Mouse (Mus musculus): ENCODE data around the gene Med4.

Gene Med4

GRCm38 (mm10) chr14:73509765-73510423 lies at the start of gene Med4:
Gene Med4 (plus strand): TSS chr14:73510025.
- peak; percentile 98 for DNase-seq (ENCODE audit: low spot score)

DNA sequence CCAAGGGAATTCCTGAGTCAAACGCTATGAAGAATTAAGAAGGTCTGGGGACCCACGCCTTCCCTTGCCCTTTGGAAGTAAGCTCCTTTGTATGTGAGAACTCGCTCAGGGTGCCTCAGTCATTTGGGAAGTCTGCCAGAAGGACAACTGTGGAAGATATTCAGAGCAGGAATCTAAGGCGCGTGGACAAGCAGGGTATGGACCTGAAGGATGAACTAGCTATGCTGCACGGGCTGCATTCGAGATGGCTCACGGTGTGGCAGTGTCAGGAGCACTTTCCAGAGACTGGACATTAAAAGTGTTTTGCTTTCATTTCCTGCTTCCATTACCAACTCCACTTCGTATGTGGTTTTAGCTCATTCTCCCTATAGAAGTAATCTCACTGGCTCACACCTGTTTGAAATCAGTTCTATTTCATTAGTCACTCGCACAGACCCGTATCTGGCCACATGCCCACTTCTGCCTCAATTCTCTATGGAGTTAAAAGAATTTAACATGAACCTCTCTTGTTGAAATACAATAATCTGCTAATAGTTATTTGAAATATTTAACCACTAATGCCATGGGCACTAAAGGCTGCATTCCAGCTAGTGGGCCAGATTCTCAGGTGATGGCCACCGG lies 49.2 kb upstream of the Med4 start:
- no peak for DNase-seq (ENCODE audit: low spot score)

- DNase-seq (ENCODE audit: low spot score): no peak
These were observed 47.6 kb upstream of the Med4 start for GRCm38 (mm10) chr14:73462211-73462610.

- no peak for DNase-seq (ENCODE audit: low spot score)
These were observed 42.1 kb upstream of the Med4 start for GRCm38 (mm10) chr14:73467697-73468096.

DNA sequence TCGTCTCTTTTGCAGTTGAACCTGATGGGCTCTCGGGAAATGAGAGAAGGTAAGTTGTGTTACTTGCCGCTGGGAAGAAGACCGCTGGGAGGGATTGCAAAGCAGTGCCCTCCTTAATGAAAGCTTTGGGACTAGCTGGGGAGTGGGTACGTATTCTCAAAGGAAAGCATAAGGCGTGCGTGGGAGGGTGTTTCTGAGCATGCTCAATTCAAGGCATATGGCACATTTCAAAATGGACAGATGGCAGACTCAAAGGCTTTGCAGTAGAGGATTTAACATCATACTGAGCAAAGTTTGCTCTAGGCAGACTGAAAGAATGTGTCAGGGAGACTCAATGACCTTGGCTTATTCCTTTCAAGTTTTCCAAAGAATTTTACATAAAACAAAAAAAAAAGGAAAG lies 40.3 kb upstream of the Med4 start:
- DNase-seq (ENCODE audit: low spot score): peak; percentile 22

DNA sequence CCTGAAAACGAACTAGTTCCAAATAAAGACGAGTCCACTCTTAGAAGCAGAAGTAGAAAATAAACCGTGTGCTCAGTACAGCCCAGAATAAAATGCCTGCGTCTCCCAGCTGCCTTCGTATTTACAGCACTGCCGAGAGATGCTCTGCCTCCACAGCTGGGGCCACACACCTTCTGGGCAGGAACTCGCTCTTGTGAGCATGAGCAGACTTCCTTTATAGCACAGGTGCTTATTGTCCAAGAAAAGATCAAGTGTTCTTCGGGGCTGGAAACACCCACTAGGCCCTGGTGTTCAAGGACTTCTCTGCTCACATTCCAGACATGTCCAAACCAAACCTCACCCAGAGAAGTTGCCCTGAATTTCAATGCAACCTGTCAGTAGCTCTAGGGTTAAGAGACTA lies 39.2 kb upstream of the Med4 start:
- DNase-seq (ENCODE audit: low spot score): no peak

DNA sequence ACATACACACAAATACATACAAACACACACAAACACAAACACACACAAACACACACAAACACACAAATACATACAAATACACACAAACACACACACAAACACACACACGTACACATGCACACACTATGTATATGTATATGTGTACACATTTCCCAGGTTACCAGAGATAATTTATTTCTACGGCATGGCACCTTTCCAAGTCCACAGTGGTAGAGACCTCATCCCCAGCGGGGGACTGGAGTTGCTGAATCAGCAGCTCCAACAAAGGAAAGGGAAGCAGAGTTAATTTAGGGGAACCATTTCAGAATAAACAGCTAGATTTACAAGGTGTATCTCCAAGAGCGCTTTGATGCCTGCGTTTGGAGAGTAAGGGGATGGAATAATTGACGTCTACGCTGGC lies 37.6 kb upstream of the Med4 start:
- no peak for DNase-seq (ENCODE audit: low spot score)

- DNase-seq (ENCODE audit: low spot score): no peak
These were observed 36.0 kb upstream of the Med4 start for GRCm38 (mm10) chr14:73473670-73474460.

DNA sequence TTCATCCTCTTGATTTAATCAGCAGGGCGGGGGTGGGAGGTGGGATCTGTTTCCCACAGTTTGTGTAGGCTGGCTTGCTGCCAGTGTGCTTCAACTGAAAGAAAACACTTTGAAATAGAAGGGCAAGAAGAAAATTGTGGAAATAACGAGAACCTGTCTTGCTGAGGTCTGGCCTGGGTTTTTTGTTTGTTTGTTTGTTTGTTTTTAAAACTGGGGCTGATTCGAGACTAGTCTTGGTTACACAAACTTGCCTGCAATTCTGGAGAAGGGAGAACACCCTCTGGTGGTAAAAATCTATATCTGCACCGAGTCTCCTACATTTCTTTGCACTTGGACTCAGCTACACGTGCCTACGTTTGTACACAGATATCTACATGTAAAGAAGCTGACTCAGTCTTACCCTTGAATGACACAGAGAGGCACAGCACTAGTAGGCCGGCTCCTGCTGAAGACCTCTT lies 35.2 kb upstream of the Med4 start:
- peak; percentile 57 for DNase-seq (ENCODE audit: low spot score)

DNA sequence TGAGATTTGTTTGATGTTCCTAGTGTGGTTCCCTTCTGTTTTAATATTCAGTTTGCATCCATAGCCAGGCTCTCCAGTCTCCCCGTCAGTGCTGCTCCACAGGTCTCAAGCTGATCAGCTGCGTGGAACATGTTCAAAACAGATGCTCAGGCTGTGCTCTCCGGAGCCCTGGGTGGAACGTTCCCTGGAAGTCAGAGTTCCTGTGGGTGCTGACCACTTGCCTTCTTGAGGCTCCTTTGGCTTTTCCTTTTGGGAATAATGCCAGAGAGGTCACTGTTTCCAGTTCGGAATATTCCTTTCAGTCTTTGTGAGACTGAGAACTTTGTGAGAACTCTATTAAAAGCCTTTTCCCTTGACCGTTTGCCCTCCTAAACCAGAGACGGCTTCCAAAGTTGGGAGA lies 34.3 kb upstream of the Med4 start:
- DNase-seq (ENCODE audit: low spot score): no peak

GRCm38 (mm10) chr14:73476361-73476934 lies 33.4 kb upstream of the Med4 start:
- DNase-seq (ENCODE audit: low spot score): peak; percentile 70

DNA sequence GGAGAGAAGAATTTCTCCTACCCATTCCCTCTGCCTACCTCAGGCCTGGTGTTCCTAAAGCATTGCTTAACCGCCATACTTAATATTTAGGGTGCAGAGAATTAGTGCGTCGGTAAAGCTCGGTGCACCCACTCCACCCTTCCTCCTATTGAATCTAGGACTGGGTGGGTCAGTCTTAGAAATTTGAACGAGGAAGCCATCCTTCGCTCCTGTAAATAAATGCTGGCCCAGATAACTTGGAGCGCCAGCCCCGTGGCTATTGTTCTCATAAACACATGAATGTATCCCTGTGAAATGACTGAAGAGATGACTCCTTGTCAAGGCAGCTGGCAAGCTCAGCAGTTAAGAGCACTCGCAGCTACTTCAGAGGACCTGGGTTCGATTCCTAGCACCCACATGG lies 32.7 kb upstream of the Med4 start:
- no peak for DNase-seq (ENCODE audit: low spot score)

GRCm38 (mm10) chr14:73478321-73478720 lies 31.5 kb upstream of the Med4 start:
- no peak for DNase-seq (ENCODE audit: low spot score)

DNA sequence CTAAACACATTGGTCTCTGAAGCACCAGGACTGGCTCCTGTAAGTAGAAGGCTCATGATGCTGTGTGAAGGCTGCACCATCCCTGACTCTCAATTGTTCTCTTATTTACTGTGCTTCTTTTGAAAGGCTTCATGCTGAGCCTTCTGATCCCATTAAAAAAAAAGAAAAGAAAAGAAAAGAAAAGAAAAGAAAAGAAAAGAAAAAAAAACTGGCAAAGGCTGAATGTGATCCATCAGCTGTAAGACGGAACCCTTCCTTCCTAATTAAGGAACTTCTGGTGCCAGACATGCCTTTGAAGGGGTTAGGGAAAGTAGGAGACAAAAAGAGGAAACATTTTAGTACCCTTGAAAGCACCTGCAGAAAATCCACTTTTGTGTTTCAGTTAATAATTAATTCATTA lies 30.1 kb upstream of the Med4 start:
- no peak for DNase-seq (ENCODE audit: low spot score)

DNA sequence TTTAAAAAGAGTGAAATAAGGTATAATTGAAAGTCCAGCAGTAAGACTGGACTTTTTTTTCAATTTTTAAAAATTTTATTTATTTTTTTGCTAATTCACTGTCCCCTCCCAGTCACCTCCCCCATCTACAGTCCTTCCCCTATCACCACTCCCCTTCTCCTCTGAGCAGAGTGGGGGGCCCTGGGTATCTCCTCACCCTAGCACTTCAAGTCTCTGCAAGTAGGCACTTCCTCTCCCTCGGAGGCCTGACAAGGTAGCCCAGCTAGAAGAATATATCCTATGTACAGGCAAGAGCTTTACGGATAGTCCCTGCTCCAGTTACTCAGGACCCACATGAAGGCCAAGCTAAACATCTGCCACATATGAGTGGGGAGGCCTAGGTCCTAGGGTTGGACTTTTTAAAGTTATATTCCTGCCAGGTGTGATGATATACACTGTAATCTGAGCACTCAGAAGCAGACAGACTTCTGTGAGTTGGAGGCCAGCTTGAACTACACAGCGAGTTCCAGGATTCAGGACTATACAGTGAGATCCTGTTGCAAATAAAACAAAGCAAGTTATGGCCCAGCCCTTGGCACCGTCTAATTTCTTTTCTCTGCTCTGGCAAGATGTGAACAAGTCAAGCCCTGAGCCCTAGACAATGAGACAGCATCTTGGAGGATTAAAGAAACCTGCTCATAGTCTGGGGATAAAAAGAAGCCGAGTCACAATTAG lies 26.2 kb upstream of the Med4 start:
- DNase-seq (ENCODE audit: low spot score): no peak

DNA sequence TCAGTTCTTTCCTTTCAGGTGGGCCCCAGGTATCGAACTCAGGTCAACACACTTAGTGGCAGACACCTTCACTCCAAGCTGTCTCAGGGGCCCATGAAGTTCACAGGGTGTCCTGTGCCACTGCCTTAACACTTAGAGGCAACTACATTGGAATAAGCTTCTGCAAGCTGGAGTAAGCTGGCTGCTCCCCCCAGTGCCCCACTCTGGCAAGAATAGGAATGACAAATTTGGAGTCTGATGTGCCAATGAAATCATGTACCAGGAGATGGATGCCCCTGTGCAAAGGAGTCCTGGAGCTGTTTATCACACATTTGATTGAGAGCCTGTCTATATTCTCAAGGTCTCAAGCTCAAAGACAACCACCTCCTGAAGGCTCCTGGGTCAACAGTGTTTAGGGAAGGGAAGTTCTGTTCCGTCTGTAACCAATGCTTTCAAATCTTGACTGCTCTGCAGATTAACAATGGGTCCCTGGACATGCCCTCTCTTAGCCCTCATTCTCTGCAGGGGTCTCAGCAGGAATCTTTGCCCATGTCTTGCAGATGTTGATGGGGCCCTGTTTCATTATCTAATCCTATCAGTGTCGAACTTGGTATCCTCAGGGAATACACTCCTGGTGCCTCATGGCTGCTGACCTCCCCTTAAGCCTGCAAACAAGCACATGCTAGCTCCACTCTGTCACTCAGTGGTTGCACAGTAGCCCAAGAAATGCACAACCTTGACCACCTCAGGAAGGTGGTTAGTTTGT lies 25.3 kb upstream of the Med4 start:
- DNase-seq (ENCODE audit: low spot score): no peak

DNA sequence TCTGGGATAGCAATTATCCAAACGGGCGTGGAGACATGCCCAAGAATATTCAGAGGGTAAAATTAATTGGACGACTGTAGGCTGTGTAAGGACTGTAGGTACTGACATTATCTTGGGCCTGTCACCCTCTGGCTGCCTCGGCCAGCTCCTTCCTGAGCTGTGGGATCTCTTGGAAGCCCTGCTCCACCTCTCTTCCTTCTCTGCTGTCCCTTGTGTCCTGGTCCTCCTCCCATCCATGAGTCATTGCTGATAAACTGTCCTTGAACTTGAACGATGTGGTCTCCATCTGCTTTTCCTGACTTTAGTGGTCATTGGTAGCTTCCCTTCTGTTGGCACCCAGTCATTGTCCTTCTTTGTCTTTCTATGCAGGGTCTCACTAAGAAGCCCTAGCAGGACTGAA lies 23.2 kb upstream of the Med4 start:
- DNase-seq (ENCODE audit: low spot score): no peak

- no peak for DNase-seq (ENCODE audit: low spot score)
These were observed 16.5 kb upstream of the Med4 start for GRCm38 (mm10) chr14:73493356-73493755.

DNA sequence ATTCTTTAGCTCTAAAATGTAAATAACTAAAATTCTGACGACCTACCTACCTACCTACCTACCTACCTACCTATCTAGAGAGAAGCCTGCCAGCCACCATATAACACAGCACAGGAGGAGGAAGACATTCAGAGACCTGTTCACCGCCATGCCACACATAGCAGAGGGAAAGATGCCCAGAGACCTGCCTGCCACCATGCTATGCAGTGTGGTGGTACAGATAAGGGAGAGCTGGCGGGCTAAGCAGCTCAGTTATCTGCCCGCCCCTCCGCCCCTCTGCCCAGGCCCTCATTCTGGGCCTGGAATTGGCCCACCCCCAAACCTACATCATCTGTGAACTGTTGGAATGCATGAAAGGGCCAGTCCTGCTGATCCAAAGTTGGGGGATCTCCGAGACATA lies 15.7 kb upstream of the Med4 start:
- DNase-seq (ENCODE audit: low spot score): no peak

GRCm38 (mm10) chr14:73495753-73496152 lies 14.1 kb upstream of the Med4 start:
- DNase-seq (ENCODE audit: low spot score): no peak

DNA sequence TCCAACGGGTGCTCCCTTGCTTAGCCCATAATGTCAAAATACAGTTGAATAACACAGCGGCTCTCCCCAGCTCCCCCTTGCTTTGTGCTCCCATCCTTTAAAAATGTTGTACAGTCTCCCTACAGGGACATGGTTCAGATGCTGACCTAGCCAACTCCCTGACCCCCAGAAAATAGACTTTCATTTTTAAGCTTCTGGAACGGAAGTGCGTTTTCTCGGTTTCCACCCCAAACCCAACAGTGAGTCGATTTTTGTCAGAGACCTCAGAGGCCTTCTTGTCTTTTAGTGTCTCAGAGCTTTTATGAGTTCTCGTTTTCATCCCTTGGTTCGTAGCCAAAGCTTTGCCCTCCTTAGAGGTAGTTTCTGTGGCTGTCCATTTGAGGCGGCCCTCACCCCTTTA lies 8.5 kb upstream of the Med4 start:
- DNase-seq (ENCODE audit: low spot score): no peak

DNA sequence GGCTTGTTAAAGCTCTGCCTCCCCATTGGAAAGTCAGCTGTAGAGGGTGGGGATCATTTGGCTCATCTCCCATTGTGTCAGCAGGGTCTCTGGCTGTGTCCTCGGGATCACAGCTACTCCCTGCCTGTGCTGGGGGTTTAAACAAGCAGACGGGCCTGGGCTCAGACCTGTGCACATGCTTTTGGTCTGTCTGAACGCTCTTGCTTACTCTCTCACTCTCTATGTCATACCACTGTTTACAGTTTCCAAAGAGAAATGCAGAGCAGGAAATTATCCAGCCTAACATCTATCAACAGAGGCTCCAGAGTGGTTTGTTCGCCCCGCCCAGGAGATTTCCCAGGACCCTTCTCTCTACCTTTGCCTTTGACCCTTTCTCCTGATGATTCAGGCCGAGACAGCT lies 8.1 kb upstream of the Med4 start:
- DNase-seq (ENCODE audit: low spot score): no peak
